Mouse (Mus musculus) heart, postnatal 0 days (tissue): ENCODE data around the gene Slc30a1.

Experiments used
- CTCF ChIP-seq: IDR thresholded peaks from 2 replicates; pipeline ENCODE4 v1.5.1; 2016; ENCODE audit warnings: antibody characterized with exemption, control low read depth, low read depth
- EP300 ChIP-seq: IDR thresholded peaks from 2 replicates; pipeline ENCODE4 v1.6.1; 2016; ENCODE audit warnings: antibody characterized with exemption, low read depth

- TF ChIP-seq CTCF: no peak
- peak; percentile 65 for TF ChIP-seq EP300
Observed at GRCm38 (mm10) chr1:191946261-191946660, 39.7 kb downstream of the Slc30a1 start.
